In the genomic region with DNA sequence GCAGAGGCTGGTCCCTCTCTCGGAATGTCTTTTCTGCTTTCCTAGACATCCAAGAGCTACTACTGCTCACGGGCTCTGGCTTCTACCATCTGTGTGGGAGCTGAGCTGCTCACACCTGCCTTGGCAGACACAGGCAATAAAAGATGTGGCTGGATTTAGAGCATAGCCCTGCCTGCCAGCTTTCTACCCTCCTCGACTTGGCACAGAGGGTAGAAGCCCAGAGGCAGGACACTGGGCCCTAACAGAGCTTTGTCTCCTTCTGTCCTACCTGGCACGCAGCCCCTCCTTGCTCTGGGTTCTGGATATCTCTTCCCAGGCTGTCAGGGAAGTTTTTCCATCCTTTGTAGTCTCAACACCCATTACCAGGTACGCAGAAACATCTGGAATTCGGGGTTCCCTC, we compare ENCODE assay signal across 14 mouse cellular contexts. TPM values are rescaled to one million over a fixed set of nuclear protein-coding genes. Genes with fewer than 3 reads are reported as not detected.
A peak's percentile ranks its signal among the peaks of the same experiment; 100 is the strongest.
DNase-seq lines count a peak whose midpoint lies in the region; ATAC-seq and TF ChIP-seq lines count a peak whose summit lies in the region.
"Had no signal": no experiment of that assay in that cellular context is flagged by ENCODE, and none has a peak within 500 bp of the region (broad histone marks: within the 10 kb centered on the region; RNA-seq: fewer than 3 reads in every experiment).

No protein-coding gene starts in this region.

- no peaks in the 10 kb centered on the region for H3K27me3 ChIP-seq in forebrain, embryonic 10.5 days (ENCODE audit: poor library complexity, severe bottlenecking)
- no peaks in the 10 kb centered on the region for H3K27me3 ChIP-seq in forebrain, embryonic 11.5 days (ENCODE audit: control insufficient read depth, insufficient read depth, low read length)
- no peaks in the 10 kb centered on the region for H3K27me3 ChIP-seq in midbrain, postnatal 0 days (ENCODE audit: insufficient read depth, low read length)
- no peaks in the 10 kb centered on the region for H3K27me3 ChIP-seq in midbrain, embryonic 15.5 days (replicated peaks)
- H3K27me3 ChIP-seq in lung, postnatal 0 days (replicated peaks; ENCODE audit: insufficient read depth, low read length), result no peaks in the 10 kb centered on the region
- H3K27me3 ChIP-seq: neural tube, embryonic 12.5 days had no signal

- no peak for DNase-seq in forebrain, embryonic 10.5 days (ENCODE audit: extremely low spot score, low spot score)
- DNase-seq in forebrain, embryonic 11.5 days (ENCODE audit: low spot score), result no peak
- DNase-seq in midbrain, postnatal 0 days (ENCODE audit: low spot score), result peak; percentile 20
- DNase-seq in left cerebral cortex, postnatal 14 days (ENCODE audit: low spot score in 2 of 2), result peak; percentile 33 to 77
- peak; percentile 40 to 59 for DNase-seq in right cerebral cortex, postnatal 36 days (ENCODE audit: low spot score in 2 of 2)
- no peak for DNase-seq in lung, postnatal 0 days (ENCODE audit: low spot score)
- no peak for DNase-seq in adrenal gland, adult 8-10 months
- DNase-seq: cerebellum, adult 9-10 months; kidney, postnatal 36 days; lung, postnatal 10 days had no signal

- intact Hi-C loops in left cerebral cortex, postnatal 14 days (cut with DNase I), result no loop called here

- H3K36me3 ChIP-seq in forebrain, embryonic 10.5 days (replicated peaks), result no peaks in the 10 kb centered on the region
- H3K36me3 ChIP-seq in forebrain, embryonic 11.5 days (ENCODE audit: control insufficient read depth, insufficient read depth, low read length), result no peaks in the 10 kb centered on the region
- no peaks in the 10 kb centered on the region for H3K36me3 ChIP-seq in midbrain, postnatal 0 days (ENCODE audit: insufficient read depth, low read length)
- no peaks in the 10 kb centered on the region for H3K36me3 ChIP-seq in midbrain, embryonic 15.5 days (replicated peaks)
- no peaks in the 10 kb centered on the region for H3K36me3 ChIP-seq in lung, postnatal 0 days (ENCODE audit: insufficient read depth, low read length)
- H3K36me3 ChIP-seq: midbrain, embryonic 12.5 days; neural tube, embryonic 12.5 days had no signal

- WGBS in forebrain, embryonic 10.5 days, result 85% methylated on average over 6 of the region's 6 CpGs
- WGBS in forebrain, embryonic 11.5 days, result 84% methylated on average over 6 of the region's 6 CpGs
- 77% methylated on average over 6 of the region's 6 CpGs for WGBS in midbrain, postnatal 0 days
- 79% methylated on average over 6 of the region's 6 CpGs for WGBS in midbrain, embryonic 15.5 days
- WGBS in lung, postnatal 0 days, result 65% methylated on average over 6 of the region's 6 CpGs

- peak overlapping the region; percentile 62 for H3K27ac ChIP-seq in forebrain, embryonic 10.5 days
- H3K27ac ChIP-seq in forebrain, embryonic 11.5 days (ENCODE audit: low read depth, low read length), result no peak overlapping the region
- H3K27ac ChIP-seq in midbrain, postnatal 0 days (ENCODE audit: low read depth, low read length), result no peak overlapping the region
- H3K27ac ChIP-seq in midbrain, embryonic 15.5 days, result no peak overlapping the region
- no peak overlapping the region for H3K27ac ChIP-seq in lung, postnatal 0 days (ENCODE audit: low read length)
- H3K27ac ChIP-seq: midbrain, embryonic 12.5 days; neural tube, embryonic 12.5 days had no signal

- TF ChIP-seq CTCF in midbrain, postnatal 0 days (IDR thresholded peaks at IDR 0.05), result no peak
- TF ChIP-seq CTCF in lung, postnatal 0 days (IDR thresholded peaks at IDR 0.05), result no peak

- H3K9ac ChIP-seq in forebrain, embryonic 11.5 days (ENCODE audit: low read length), result no peak overlapping the region
- H3K9ac ChIP-seq in midbrain, postnatal 0 days (replicated peaks; ENCODE audit: low read length, poor library complexity, severe bottlenecking), result no peak overlapping the region; the same call in 1 of the 2 replicates
- H3K9ac ChIP-seq in midbrain, embryonic 15.5 days, result no peak overlapping the region
- no peak overlapping the region for H3K9ac ChIP-seq in lung, postnatal 0 days (replicated peaks; ENCODE audit: low read depth)
- H3K9ac ChIP-seq: midbrain, embryonic 12.5 days; neural tube, embryonic 12.5 days had no signal

- no peak overlapping the region for H3K4me3 ChIP-seq in forebrain, embryonic 10.5 days
- no peak overlapping the region for H3K4me3 ChIP-seq in forebrain, embryonic 11.5 days (ENCODE audit: low read depth, low read length)
- H3K4me3 ChIP-seq in midbrain, postnatal 0 days (ENCODE audit: low read depth, low read length), result no peak overlapping the region
- H3K4me3 ChIP-seq in midbrain, embryonic 15.5 days, result no peak overlapping the region
- no peak overlapping the region for H3K4me3 ChIP-seq in lung, postnatal 0 days (ENCODE audit: low read depth, low read length)
- H3K4me3 ChIP-seq: midbrain, embryonic 12.5 days; neural tube, embryonic 12.5 days had no signal

- H3K4me1 ChIP-seq in forebrain, embryonic 10.5 days, result peaks cover 41% of the 10 kb centered on the region
- 0 out of 2 replicates have a peak, but pooled peaks cover 2% of the 10 kb centered on the region for H3K4me1 ChIP-seq in forebrain, embryonic 11.5 days (replicated peaks; ENCODE audit: control insufficient read depth, insufficient read depth, low read length)
- 0 out of 2 replicates have a peak, but pooled peaks cover 5% of the 10 kb centered on the region for H3K4me1 ChIP-seq in midbrain, postnatal 0 days (ENCODE audit: insufficient read depth, low read length)
- H3K4me1 ChIP-seq in midbrain, embryonic 15.5 days, result peaks cover 5% of the 10 kb centered on the region; the same call in 1 of the 2 replicates
- H3K4me1 ChIP-seq in lung, postnatal 0 days (ENCODE audit: insufficient read depth, low read depth, low read length), result no peaks in the 10 kb centered on the region

- no peaks in the 10 kb centered on the region for H3K9me3 ChIP-seq in forebrain, embryonic 10.5 days
- H3K9me3 ChIP-seq in forebrain, embryonic 11.5 days (ENCODE audit: control insufficient read depth, low read length), result no peaks in the 10 kb centered on the region
- H3K9me3 ChIP-seq in midbrain, postnatal 0 days (ENCODE audit: low read length), result no peaks in the 10 kb centered on the region
- no peaks in the 10 kb centered on the region for H3K9me3 ChIP-seq in midbrain, embryonic 15.5 days
- H3K9me3 ChIP-seq in lung, postnatal 0 days (ENCODE audit: low read length), result no peaks in the 10 kb centered on the region
- H3K9me3 ChIP-seq: midbrain, embryonic 12.5 days; neural tube, embryonic 12.5 days had no signal

- ATAC-seq in forebrain, embryonic 11.5 days (replicated peaks; ENCODE audit: low FRiP score), result no peak
- no peak for ATAC-seq in midbrain, postnatal 0 days (ENCODE audit: low FRiP score)
- ATAC-seq in midbrain, embryonic 15.5 days (replicated peaks), result no peak
- ATAC-seq in lung, postnatal 0 days, result no peak
- ATAC-seq: intestine, embryonic 16.5 days had no signal

- no peak overlapping the region for H3K4me2 ChIP-seq in forebrain, embryonic 11.5 days (ENCODE audit: low read depth, low read length, severe bottlenecking)
- H3K4me2 ChIP-seq in midbrain, postnatal 0 days (ENCODE audit: low read depth, low read length, poor library complexity, severe bottlenecking), result no peak overlapping the region
- H3K4me2 ChIP-seq in midbrain, embryonic 15.5 days, result no peak overlapping the region
- no peak overlapping the region for H3K4me2 ChIP-seq in lung, postnatal 0 days (replicated peaks; ENCODE audit: low read depth, low read length)
- H3K4me2 ChIP-seq: midbrain, embryonic 12.5 days; neural tube, embryonic 12.5 days had no signal

- no peak for TF ChIP-seq EP300 in lung, postnatal 0 days (IDR thresholded peaks at IDR 0.05)

RNA-seq across cellular contexts. Expression of gene Itga11, which starts 45.1 kb away (rescaled TPM):
- polyA plus RNA-seq in forebrain, embryonic 10.5 days (2016; fragmentation: Nextera tagmentation; extraction: Ambion mirVana), result 1.2 and 1.4 TPM in 2 replicates
- polyA plus RNA-seq in forebrain, embryonic 11.5 days (2014; fragmentation: Nextera tagmentation; extraction: Ambion mirVana), result 2.8 and 3.0 TPM in 2 replicates
- 2.3 and 2.6 TPM in 2 replicates for total RNA-seq in midbrain, postnatal 0 days (2014; rRNA removed)
- 0.52 and 0.65 TPM in 2 replicates for polyA plus RNA-seq in midbrain, postnatal 0 days (2015; fragmentation: Nextera tagmentation; extraction: Ambion mirVana)
- 1.3 and 1.4 TPM in 2 replicates for polyA plus RNA-seq in midbrain, embryonic 15.5 days (2015; fragmentation: Nextera tagmentation; extraction: Ambion mirVana)
- 1 to 10 TPM; 1.3 to 1.4 TPM for total RNA-seq in left cerebral cortex, postnatal 14 days (2021)
- polyA plus RNA-seq in lung, postnatal 0 days (2015; fragmentation: Nextera tagmentation; extraction: Ambion mirVana), result 0.18 and 0.35 TPM in 2 replicates
- total RNA-seq in adrenal gland, adult 8-10 months (2022), result 1 to 10 TPM; 2.1 to 3.3 (median 2.3) TPM

Comparison
In these comparisons a context has a peak if more than half of its experiments do, and no peak if none do; other contexts are left out.
1. DNase-seq: peak in midbrain, postnatal 0 days (single experiment), left cerebral cortex, postnatal 14 days (2 of 2) and right cerebral cortex, postnatal 36 days (2 of 2); none in forebrain, embryonic 10.5 days (single experiment), forebrain, embryonic 11.5 days (single experiment), lung, postnatal 0 days (single experiment) and adrenal gland, adult 8-10 months (single experiment).